Mouse (Mus musculus) forebrain, embryonic 16.5 days (tissue): Measurements from ENCODE around the gene Rasgrp3. TPM values are rescaled to one million over a fixed set of nuclear protein-coding genes. Genes with fewer than 3 reads are reported as not detected.

Experiments used
- ATAC-seq: fragments of 200-750 bp; cut with Nextera tagmentation; 2 replicates; pipeline ENCODE4 v1.8.0; 2017; ENCODE audit warnings: mild to moderate bottlenecking, moderate library complexity
- H3K27ac ChIP-seq: fragments of 300-500 bp; sonication (generic); 2 replicates; pipeline ENCODE4 v1.5.1; 2014; ENCODE audit warnings: low read length, control low read depth
- H3K27me3 ChIP-seq: fragments of 300-500 bp; sonication (generic); replicated peaks from 2 replicates; pipeline ENCODE4 v1.6.1; 2014; ENCODE audit warnings: low read length; ENCODE audit not compliant: control insufficient read depth, insufficient read depth
- H3K36me3 ChIP-seq: fragments of 300-500 bp; sonication (generic); 2 replicates; pipeline ENCODE4 v1.6.1; 2014; ENCODE audit not compliant: control insufficient read depth, insufficient read depth
- H3K4me1 ChIP-seq: fragments of 300-500 bp; sonication (generic); replicated peaks from 2 replicates; pipeline ENCODE4 v1.6.1; 2014; ENCODE audit warnings: low read length; ENCODE audit not compliant: control insufficient read depth, insufficient read depth
- H3K4me2 ChIP-seq: fragments of 300-500 bp; sonication (generic); 2 replicates; pipeline ENCODE4 v1.6.1; 2014; ENCODE audit warnings: mild to moderate bottlenecking, low read length, control low read depth
- H3K4me3 ChIP-seq: fragments of 300-500 bp; sonication (generic); replicated peaks from 2 replicates; pipeline ENCODE4 v1.5.1; 2014; ENCODE audit warnings: mild to moderate bottlenecking, low read length, control low read depth
- H3K9ac ChIP-seq: fragments of 300-500 bp; sonication (generic); replicated peaks from 2 replicates; pipeline ENCODE4 v1.6.1; 2014; ENCODE audit warnings: low read depth, low read length, control low read depth
- H3K9me3 ChIP-seq: fragments of 300-500 bp; sonication (generic); 2 replicates; pipeline ENCODE4 v1.6.1; 2016; ENCODE audit warnings: low read length; ENCODE audit not compliant: control insufficient read depth
- WGBS: fragments of 180-500 bp; shearing (Covaris S2); extraction: QIAGEN DNeasy Blood & Tissue Kit; methylation state at CpG from one replicate; pipeline ENCODE4 v1.1.7; 2014; 5-methylcytosine and 5-hydroxymethylcytosine counted together
- polyA plus RNA-seq: library from polyadenylated mRNA; unstranded; fragments of >200 nt; fragmentation: Nextera tagmentation; extraction: Ambion mirVana; gene quantifications from 2 replicates; pipeline ENCODE4 v1.2.1, GENCODE M21; 2015

Rasgrp3 gene
- 4.9 and 6.0 TPM in 2 replicates for polyA plus RNA-seq

- H3K27me3 ChIP-seq, result no peaks in the 10 kb centered on the region
- H3K4me2 ChIP-seq, result no peak within 1 kb of the TSS
- no peak within 1 kb of the TSS for H3K4me3 ChIP-seq
- H3K9ac ChIP-seq, result no peak within 1 kb of the TSS
- WGBS, result 64% methylated on average over 6 of the region's 6 CpGs
- no peak for ATAC-seq
- no peaks in the 10 kb centered on the region for H3K36me3 ChIP-seq
- H3K9me3 ChIP-seq, result no peaks in the 10 kb centered on the region
- 0 out of 2 replicates have a peak within 1 kb of the TSS, but pooled peaks have one; percentile 15 for H3K27ac ChIP-seq
- peaks cover 1% of the 10 kb centered on the region; the same call in 1 of the 2 replicates for H3K4me1 ChIP-seq
Measured at GRCm38 (mm10) chr17:75435599-75435998, at the start of gene Rasgrp3. Gene Rasgrp3 (plus strand): TSS chr17:75435896.

- Histone ChIP-seq H3K27me3 (no peaks in the 10 kb centered on the region), H3K36me3 (no peaks in the 10 kb centered on the region), H3K27ac (no peak overlapping the region), H3K4me1 (no peaks in the 10 kb centered on the region), H3K4me3 (no peak overlapping the region), H3K4me2 (no peak overlapping the region), H3K9me3 (no peaks in the 10 kb centered on the region), H3K9ac (no peak overlapping the region)
- 87% methylated on average over 4 of the region's 4 CpGs for WGBS
- ATAC-seq, result no peak
Measured at GRCm38 (mm10) chr17:75388402-75388801, 47.3 kb upstream of the Rasgrp3 start.

GRCm38 (mm10) chr17:75390142-75390541 lies 45.6 kb upstream of the Rasgrp3 start:
- no peak overlapping the region for H3K9ac ChIP-seq
- no peaks in the 10 kb centered on the region for H3K9me3 ChIP-seq
- 84% methylated on average over 10 of the region's 10 CpGs for WGBS
- no peaks in the 10 kb centered on the region for H3K36me3 ChIP-seq
- no peak overlapping the region for H3K4me2 ChIP-seq
- H3K4me1 ChIP-seq, result no peaks in the 10 kb centered on the region
- H3K27ac ChIP-seq, result no peak overlapping the region
- no peaks in the 10 kb centered on the region for H3K27me3 ChIP-seq
- no peak overlapping the region for H3K4me3 ChIP-seq
- no peak for ATAC-seq

GRCm38 (mm10) chr17:75391429-75392192 lies 44.1 kb upstream of the Rasgrp3 start:
- no peaks in the 10 kb centered on the region for H3K27me3 ChIP-seq
- no peak overlapping the region for H3K9ac ChIP-seq
- no peaks in the 10 kb centered on the region for H3K4me1 ChIP-seq
- H3K9me3 ChIP-seq, result no peaks in the 10 kb centered on the region
- WGBS, result 93% methylated on average over 6 of the region's 6 CpGs
- no peak overlapping the region for H3K4me3 ChIP-seq
- H3K36me3 ChIP-seq, result no peaks in the 10 kb centered on the region
- ATAC-seq, result no peak
- no peak overlapping the region for H3K27ac ChIP-seq
- no peak overlapping the region for H3K4me2 ChIP-seq

- H3K4me3 ChIP-seq, result no peak overlapping the region
- 30% methylated on average over 4 of the region's 4 CpGs for WGBS
- 0 out of 2 replicates have a peak, but pooled peaks cover 4% of the 10 kb centered on the region for H3K4me1 ChIP-seq
- ATAC-seq, result no peak
- H3K27ac ChIP-seq, result no peak overlapping the region
- no peak overlapping the region for H3K9ac ChIP-seq
- H3K36me3 ChIP-seq, result no peaks in the 10 kb centered on the region
- no peak overlapping the region for H3K4me2 ChIP-seq
- no peaks in the 10 kb centered on the region for H3K9me3 ChIP-seq
- no peaks in the 10 kb centered on the region for H3K27me3 ChIP-seq
Measured at GRCm38 (mm10) chr17:75406405-75406804, 29.3 kb upstream of the Rasgrp3 start.

- Histone ChIP-seq H3K9me3 (no peaks in the 10 kb centered on the region), H3K27ac (no peak overlapping the region), H3K36me3 (no peaks in the 10 kb centered on the region), H3K9ac (no peak overlapping the region), H3K4me2 (no peak overlapping the region), H3K4me3 (no peak overlapping the region), H3K4me1 (no peaks in the 10 kb centered on the region), H3K27me3 (no peaks in the 10 kb centered on the region)
- WGBS, result 85% methylated on average over 3 of the region's 3 CpGs
- ATAC-seq, result no peak
Measured at GRCm38 (mm10) chr17:75416861-75417260, 18.8 kb upstream of the Rasgrp3 start.

- 86% methylated on average over 2 of the region's 2 CpGs for WGBS
- Histone ChIP-seq H3K4me2 (no peak overlapping the region), H3K27ac (no peak overlapping the region), H3K9ac (no peak overlapping the region), H3K4me3 (no peak overlapping the region), H3K4me1 (no peaks in the 10 kb centered on the region), H3K9me3 (no peaks in the 10 kb centered on the region), H3K36me3 (no peaks in the 10 kb centered on the region), H3K27me3 (no peaks in the 10 kb centered on the region)
- no peak for ATAC-seq
Measured at GRCm38 (mm10) chr17:75434152-75434551, 1.5 kb upstream of the Rasgrp3 start.

- H3K9ac ChIP-seq, result no peak overlapping the region
- no peak overlapping the region for H3K4me3 ChIP-seq
- no peaks in the 10 kb centered on the region for H3K36me3 ChIP-seq
- no peak overlapping the region for H3K27ac ChIP-seq
- H3K27me3 ChIP-seq, result no peaks in the 10 kb centered on the region
- H3K4me1 ChIP-seq, result no peaks in the 10 kb centered on the region
- no peak overlapping the region for H3K4me2 ChIP-seq
- WGBS, result 86% methylated on average over 3 of the region's 3 CpGs
- ATAC-seq, result no peak
- no peaks in the 10 kb centered on the region for H3K9me3 ChIP-seq
Measured at GRCm38 (mm10) chr17:75434871-75435270, 825 bp upstream of the Rasgrp3 start.

GRCm38 (mm10) chr17:75436095-75436494 lies 399 bp downstream of the Rasgrp3 start:
- ATAC-seq, result no peak
- WGBS, result 85% methylated on average over 8 of the region's 8 CpGs
- H3K9ac ChIP-seq, result no peak overlapping the region
- 0 out of 2 replicates have a peak overlapping the region, but pooled peaks have one; percentile 15 for H3K27ac ChIP-seq
- no peaks in the 10 kb centered on the region for H3K36me3 ChIP-seq
- no peaks in the 10 kb centered on the region for H3K27me3 ChIP-seq
- H3K9me3 ChIP-seq, result no peaks in the 10 kb centered on the region
- H3K4me2 ChIP-seq, result no peak overlapping the region
- H3K4me1 ChIP-seq, result peaks cover 3% of the 10 kb centered on the region; the same call in 1 of the 2 replicates
- H3K4me3 ChIP-seq, result no peak overlapping the region
